Mouse (Mus musculus) embryonic facial prominence, embryonic 10.5 days (tissue): ENCODE measurements around the gene Dyrk1a. TPM values are rescaled to one million over a fixed set of nuclear protein-coding genes. Genes with fewer than 3 reads are reported as not detected.

Experiments
- DNase-seq: peaks from one replicate; pipeline ENCODE4 v3.0.0-alpha.2; 2017; ENCODE audit warnings: low spot score
- H3K27ac ChIP-seq: fragments of 300-500 bp; sonication (generic); replicated peaks from 2 replicates; pipeline ENCODE4 v1.5.1; 2016; ENCODE audit warnings: mild to moderate bottlenecking
- H3K27me3 ChIP-seq: fragments of 300-500 bp; sonication (generic); replicated peaks from 2 replicates; pipeline ENCODE4 v1.6.1; 2016; ENCODE audit warnings: low read depth, mild to moderate bottlenecking; ENCODE audit not compliant: poor library complexity, severe bottlenecking
- H3K36me3 ChIP-seq: fragments of 300-500 bp; sonication (generic); replicated peaks from 2 replicates; pipeline ENCODE4 v1.6.1; 2016; ENCODE audit warnings: mild to moderate bottlenecking, moderate library complexity
- H3K4me1 ChIP-seq: fragments of 300-500 bp; sonication (generic); 2 replicates; pipeline ENCODE4 v1.6.1; 2016
- H3K4me3 ChIP-seq: fragments of 300-500 bp; sonication (generic); 2 replicates; pipeline ENCODE4 v1.5.1; 2016; ENCODE audit warnings: mild to moderate bottlenecking, moderate library complexity
- H3K9me3 ChIP-seq: fragments of 300-500 bp; sonication (generic); 2 replicates; pipeline ENCODE4 v1.6.1; 2016; ENCODE audit warnings: mild to moderate bottlenecking
- WGBS: fragments of 180-500 bp; shearing (Covaris S2); methylation state at CpG from one replicate; pipeline ENCODE4 v1.1.7; 2016; 5-methylcytosine and 5-hydroxymethylcytosine counted together
- polyA plus RNA-seq: library from polyadenylated mRNA; unstranded; fragments of >200 nt; fragmentation: Nextera tagmentation; extraction: Ambion mirVana; gene quantifications from 2 replicates; pipeline ENCODE4 v1.2.1, GENCODE M21; 2016

Gene Dyrk1a
- polyA plus RNA-seq, 1 experiment from 2014 or later, result 10.0 TPM

- no peak overlapping the region for H3K27ac ChIP-seq
- H3K27me3 ChIP-seq, result no peaks in the 10 kb centered on the region
- H3K9me3 ChIP-seq, result no peaks in the 10 kb centered on the region
- DNase-seq, result no peak
- 0 out of 2 replicates have a peak, but pooled peaks cover 2% of the 10 kb centered on the region for H3K36me3 ChIP-seq
- H3K4me3 ChIP-seq, result no peak overlapping the region
- H3K4me1 ChIP-seq, result peaks cover 24% of the 10 kb centered on the region
- WGBS, result 92% methylated on average over 9 of the region's 9 CpGs
Measured at GRCm38 (mm10) chr16:94628976-94629729, 59.3 kb downstream of the Dyrk1a start.

GRCm38 (mm10) chr16:94631984-94632383, 62.2 kb downstream of the Dyrk1a start:
- 31% methylated on average over 5 of the region's 5 CpGs for WGBS
- Histone ChIP-seq H3K4me1 (peaks cover 22% of the 10 kb centered on the region), H3K27ac (peak overlapping the region; percentile 40), H3K27me3 (no peaks in the 10 kb centered on the region), H3K9me3 (no peaks in the 10 kb centered on the region), H3K4me3 (no peak overlapping the region), H3K36me3 (0 out of 2 replicates have a peak, but pooled peaks cover 2% of the 10 kb centered on the region)
- peak; percentile 38 for DNase-seq

GRCm38 (mm10) chr16:94632424-94632963, 62.7 kb downstream of the Dyrk1a start:
- no peak for DNase-seq
- H3K4me3 ChIP-seq, result no peak overlapping the region
- H3K9me3 ChIP-seq, result no peaks in the 10 kb centered on the region
- H3K4me1 ChIP-seq, result peaks cover 21% of the 10 kb centered on the region
- no peaks in the 10 kb centered on the region for H3K36me3 ChIP-seq
- whole genome bisulfite sequencing, result 82% methylated on average over 6 of the region's 6 CpGs
- H3K27ac ChIP-seq, result peak overlapping the region; percentile 40; the same call in 1 of the 2 replicates
- H3K27me3 ChIP-seq, result no peaks in the 10 kb centered on the region

- Histone ChIP-seq H3K27ac (no peak overlapping the region), H3K36me3 (no peaks in the 10 kb centered on the region), H3K27me3 (no peaks in the 10 kb centered on the region), H3K9me3 (no peaks in the 10 kb centered on the region), H3K4me1 (peaks cover 20% of the 10 kb centered on the region), H3K4me3 (no peak overlapping the region)
- 80% methylated on average over 6 of the region's 6 CpGs for WGBS
- DNase-seq, result no peak
Measured at GRCm38 (mm10) chr16:94633012-94633411, 63.2 kb downstream of the Dyrk1a start.

GRCm38 (mm10) chr16:94637423-94637822, 67.6 kb downstream of the Dyrk1a start:
- no peak for DNase-seq
- peaks cover 18% of the 10 kb centered on the region for H3K4me1 ChIP-seq
- H3K9me3 ChIP-seq, result no peaks in the 10 kb centered on the region
- 84% methylated on average over 10 of the region's 10 CpGs for WGBS
- peaks cover 25% of the 10 kb centered on the region for H3K36me3 ChIP-seq
- H3K27me3 ChIP-seq, result no peaks in the 10 kb centered on the region
- H3K4me3 ChIP-seq, result no peak overlapping the region
- no peak overlapping the region for H3K27ac ChIP-seq

- H3K4me1 ChIP-seq, result peaks cover 8% of the 10 kb centered on the region
- H3K4me3 ChIP-seq, result no peak overlapping the region
- H3K9me3 ChIP-seq, result no peaks in the 10 kb centered on the region
- H3K27me3 ChIP-seq, result no peaks in the 10 kb centered on the region
- no peak for DNase-seq
- peaks cover 25% of the 10 kb centered on the region for H3K36me3 ChIP-seq
- no peak overlapping the region for H3K27ac ChIP-seq
- 97% methylated on average over 2 of the region's 2 CpGs for WGBS
Measured at GRCm38 (mm10) chr16:94641799-94642198, 72.0 kb downstream of the Dyrk1a start.

- no peaks in the 10 kb centered on the region for H3K27me3 ChIP-seq
- H3K4me3 ChIP-seq, result no peak overlapping the region
- peaks cover 2% of the 10 kb centered on the region; the same call in 1 of the 2 replicates for H3K36me3 ChIP-seq
- H3K27ac ChIP-seq, result no peak overlapping the region
- H3K9me3 ChIP-seq, result no peaks in the 10 kb centered on the region
- DNase-seq, result no peak
- peaks cover 10% of the 10 kb centered on the region for H3K4me1 ChIP-seq
- WGBS, result 78% methylated on average over 5 of the region's 5 CpGs
Measured at GRCm38 (mm10) chr16:94647153-94647552, 77.3 kb downstream of the Dyrk1a start.

GRCm38 (mm10) chr16:94647925-94648324, 78.1 kb downstream of the Dyrk1a start:
- no peak for DNase-seq
- Histone ChIP-seq H3K4me3 (no peak overlapping the region), H3K27me3 (no peaks in the 10 kb centered on the region), H3K27ac (no peak overlapping the region), H3K4me1 (peaks cover 10% of the 10 kb centered on the region), H3K9me3 (no peaks in the 10 kb centered on the region), H3K36me3 (no peaks in the 10 kb centered on the region)
- 88% methylated on average over 2 of the region's 2 CpGs for WGBS

- Histone ChIP-seq H3K4me1 (peaks cover 10% of the 10 kb centered on the region), H3K27me3 (no peaks in the 10 kb centered on the region), H3K36me3 (no peaks in the 10 kb centered on the region), H3K4me3 (no peak overlapping the region), H3K27ac (no peak overlapping the region), H3K9me3 (no peaks in the 10 kb centered on the region)
- 84% methylated on average over 3 of the region's 3 CpGs for WGBS
- no peak for DNase-seq
Measured at GRCm38 (mm10) chr16:94649861-94650260, 80.1 kb downstream of the Dyrk1a start.

GRCm38 (mm10) chr16:94652091-94652713, 82.4 kb downstream of the Dyrk1a start:
- H3K27me3 ChIP-seq, result no peaks in the 10 kb centered on the region
- no peaks in the 10 kb centered on the region for H3K9me3 ChIP-seq
- H3K36me3 ChIP-seq, result no peaks in the 10 kb centered on the region
- 87% methylated on average over 4 of the region's 4 CpGs for WGBS
- H3K4me3 ChIP-seq, result no peak overlapping the region
- peaks cover 9% of the 10 kb centered on the region for H3K4me1 ChIP-seq
- DNase-seq, result no peak
- H3K27ac ChIP-seq, result no peak overlapping the region

- Histone ChIP-seq H3K9me3 (no peaks in the 10 kb centered on the region), H3K36me3 (peaks cover 8% of the 10 kb centered on the region), H3K27ac (no peak overlapping the region), H3K4me1 (peaks cover 6% of the 10 kb centered on the region; the same call in 1 of the 2 replicates), H3K4me3 (no peak overlapping the region), H3K27me3 (no peaks in the 10 kb centered on the region)
- no peak for DNase-seq
- 76% methylated on average over 6 of the region's 6 CpGs for WGBS
Measured at GRCm38 (mm10) chr16:94655083-94655482, 85.3 kb downstream of the Dyrk1a start.

- H3K27me3 ChIP-seq, result no peaks in the 10 kb centered on the region
- no peak overlapping the region for H3K27ac ChIP-seq
- 0 out of 2 replicates have a peak, but pooled peaks cover 2% of the 10 kb centered on the region for H3K4me1 ChIP-seq
- no peak overlapping the region for H3K4me3 ChIP-seq
- WGBS, result 92% methylated on average over 7 of the region's 7 CpGs
- H3K9me3 ChIP-seq, result no peaks in the 10 kb centered on the region
- DNase-seq, result no peak
- peaks cover 26% of the 10 kb centered on the region for H3K36me3 ChIP-seq
Measured at GRCm38 (mm10) chr16:94656891-94657290, 87.1 kb downstream of the Dyrk1a start.

GRCm38 (mm10) chr16:94659394-94659793, 89.6 kb downstream of the Dyrk1a start:
- Histone ChIP-seq H3K27ac (no peak overlapping the region), H3K4me1 (0 out of 2 replicates have a peak, but pooled peaks cover 2% of the 10 kb centered on the region), H3K4me3 (no peak overlapping the region), H3K36me3 (peaks cover 33% of the 10 kb centered on the region), H3K27me3 (no peaks in the 10 kb centered on the region), H3K9me3 (no peaks in the 10 kb centered on the region)
- no peak for DNase-seq
- WGBS, result 94% methylated on average over 7 of the region's 7 CpGs
